Mouse (Mus musculus) MEL (cell line): ENCODE measurements around the gene Mark2. TPM values are rescaled to one million over a fixed set of nuclear protein-coding genes. Genes with fewer than 3 reads are reported as not detected.

ENCODE experiments used
- DNase-seq: peaks from one replicate; pipeline ENCODE4 v3.0.0; 2011; ENCODE audit warnings: low read depth, low spot score
- H3K27ac ChIP-seq: 2 replicates; pipeline ENCODE4 v1.5.1; 2012; ENCODE audit warnings: low read depth, mild to moderate bottlenecking, control low read depth, low read length, moderate library complexity; ENCODE audit not compliant: control insufficient read depth
- H3K27me3 ChIP-seq, 2 experiments: fragments of 150-350 bp in 1 of 2; sonication (generic) in 1 of 2; 2 replicates each; pipeline ENCODE4 v1.6.1; 2012; ENCODE audit warnings: low read length in 2 of 2, mild to moderate bottlenecking in 2 of 2, improper control_type of control experiment in 1 of 2, moderate library complexity in 1 of 2; ENCODE audit not compliant: insufficient read depth in 2 of 2, control insufficient read depth in 1 of 2
- H3K36me3 ChIP-seq, 2 experiments: 2 replicates each; pipeline ENCODE4 v1.6.1; 2012 to 2014; ENCODE audit warnings: low read length in 2 of 2, improper control_type of control experiment in 1 of 2, inconsistent platforms in 1 of 2, mild to moderate bottlenecking in 1 of 2; ENCODE audit not compliant: insufficient read depth in 2 of 2, control insufficient read depth in 1 of 2
- H3K4me1 ChIP-seq, 2 experiments: fragments of 150-350 bp in 1 of 2; sonication (generic) in 1 of 2; 2 replicates each; pipeline ENCODE4 v1.6.1; 2012; ENCODE audit warnings: low read length in 2 of 2, improper control_type of control experiment in 1 of 2, mild to moderate bottlenecking in 1 of 2; ENCODE audit not compliant: insufficient read depth in 2 of 2, control insufficient read depth in 1 of 2
- H3K4me3 ChIP-seq, 2 experiments: fragments of 150-350 bp in 1 of 2; sonication (generic) in 1 of 2; 2 replicates each; pipeline ENCODE4 v1.5.1; 2012; ENCODE audit warnings: low read depth in 2 of 2, low read length in 2 of 2, mild to moderate bottlenecking in 2 of 2, moderate library complexity in 2 of 2, control low read depth in 1 of 2, improper control_type of control experiment in 1 of 2; ENCODE audit not compliant: control insufficient read depth in 1 of 2, insufficient read depth in 1 of 2
- H3K79me2 ChIP-seq: 2 replicates; pipeline ENCODE4 v1.6.1; 2012; ENCODE audit warnings: mild to moderate bottlenecking, low read length, moderate library complexity; ENCODE audit not compliant: control insufficient read depth, poor library complexity, insufficient read depth
- H3K9ac ChIP-seq: 2 replicates; pipeline ENCODE4 v1.6.1; 2012; ENCODE audit warnings: low read depth, mild to moderate bottlenecking, control low read depth, low read length, moderate library complexity; ENCODE audit not compliant: control insufficient read depth, poor library complexity, severe bottlenecking
- H3K9me3 ChIP-seq: fragments of 150-350 bp; sonication (generic); replicated peaks from 2 replicates; pipeline ENCODE4 v1.6.1; 2012; ENCODE audit warnings: mild to moderate bottlenecking, low read length, improper control_type of control experiment, moderate library complexity; ENCODE audit not compliant: insufficient read depth
- CHD1 ChIP-seq: IDR thresholded peaks from 2 replicates; pipeline ENCODE4 v1.6.1; 2012; ENCODE audit warnings: low read depth, mild to moderate bottlenecking, inconsistent platforms, low read length, improper control_type of control experiment
- CHD2 ChIP-seq: IDR thresholded peaks from 2 replicates; pipeline ENCODE4 v1.6.1; 2011; ENCODE audit warnings: low read length, improper control_type of control experiment
- CTCF ChIP-seq, 3 experiments: IDR thresholded peaks in 2 of 3; conservative IDR thresholded peaks in 1 of 3; 2 replicates each; pipeline ENCODE4 v1.5.1; 2011 to 2012; ENCODE audit warnings: low read length in 3 of 3, low read depth in 2 of 3, mild to moderate bottlenecking in 2 of 3, improper control_type of control experiment in 1 of 3, inconsistent platforms in 1 of 3, mixed read lengths in 1 of 3, moderate library complexity in 1 of 3; ENCODE audit not compliant: control insufficient read depth in 1 of 3, insufficient read depth in 1 of 3, poor library complexity in 1 of 3, severe bottlenecking in 1 of 3
- E2F4 ChIP-seq: IDR thresholded peaks from 2 replicates; pipeline ENCODE4 v1.6.1; 2011; ENCODE audit warnings: low read depth, low read length, improper control_type of control experiment, borderline replicate concordance
- ELF1 ChIP-seq: IDR thresholded peaks from 2 replicates; pipeline ENCODE4 v1.6.1; 2014; ENCODE audit warnings: low read depth, mild to moderate bottlenecking, inconsistent platforms, low read length, improper control_type of control experiment, moderate library complexity
- ETS1 ChIP-seq: IDR thresholded peaks from 2 replicates; pipeline ENCODE4 v1.6.1; 2012; ENCODE audit warnings: low read depth, mild to moderate bottlenecking, inconsistent platforms, low read length, improper control_type of control experiment, moderate library complexity
- HCFC1 ChIP-seq: IDR thresholded peaks from 2 replicates; pipeline ENCODE4 v1.6.1; 2012; ENCODE audit warnings: low read depth, mild to moderate bottlenecking, inconsistent platforms, low read length, improper control_type of control experiment, moderate library complexity
- KAT2A ChIP-seq: conservative IDR thresholded peaks from 2 replicates; pipeline ENCODE4 v1.6.1; 2012; ENCODE audit warnings: low read depth, low read length, improper control_type of control experiment, inconsistent platforms
- MAFK ChIP-seq: IDR thresholded peaks from 2 replicates; pipeline ENCODE4 v1.6.1; 2011; ENCODE audit warnings: low read depth, mild to moderate bottlenecking, low read length, improper control_type of control experiment, borderline replicate concordance
- MAX ChIP-seq: IDR thresholded peaks from 2 replicates; pipeline ENCODE4 v1.6.1; 2011; ENCODE audit warnings: low read length, improper control_type of control experiment
- MAZ ChIP-seq: IDR thresholded peaks from 2 replicates; pipeline ENCODE4 v1.6.1; 2012; ENCODE audit warnings: low read depth, mild to moderate bottlenecking, inconsistent platforms, low read length, improper control_type of control experiment
- MXI1 ChIP-seq: IDR thresholded peaks from 2 replicates; pipeline ENCODE4 v1.6.1; 2011; ENCODE audit warnings: mild to moderate bottlenecking, low read depth, low read length, improper control_type of control experiment
- MYB ChIP-seq: IDR thresholded peaks from 2 replicates; pipeline ENCODE4 v1.6.1; 2011; ENCODE audit warnings: mild to moderate bottlenecking, low read depth, low read length, improper control_type of control experiment
- NELFE ChIP-seq: IDR thresholded peaks from 2 replicates; pipeline ENCODE4 v1.6.1; 2011; ENCODE audit warnings: low read depth, low read length, improper control_type of control experiment
- NRF1 ChIP-seq: IDR thresholded peaks from 2 replicates; pipeline ENCODE4 v1.6.1; 2014; ENCODE audit warnings: low read depth, mild to moderate bottlenecking, inconsistent platforms, low read length, improper control_type of control experiment, moderate library complexity; ENCODE audit not compliant: poor library complexity, insufficient read depth, severe bottlenecking
- POLR2A ChIP-seq, 2 experiments: IDR thresholded peaks; 2 replicates each; pipeline ENCODE4 v1.6.1; 2011 to 2012; ENCODE audit warnings: low read length in 2 of 2, mild to moderate bottlenecking in 2 of 2, control low read depth in 1 of 2, improper control_type of control experiment in 1 of 2, low read depth in 1 of 2, moderate library complexity in 1 of 2; ENCODE audit not compliant: control insufficient read depth in 1 of 2, insufficient read depth in 1 of 2, poor library complexity in 1 of 2
- POLR2AphosphoS2 ChIP-seq: IDR thresholded peaks from 2 replicates; pipeline ENCODE4 v1.6.1; 2011; ENCODE audit warnings: low read length, improper control_type of control experiment
- POLR2AphosphoS5 ChIP-seq: IDR thresholded peaks from 2 replicates; pipeline ENCODE4 v1.6.1; 2012; ENCODE audit warnings: low read depth, borderline replicate concordance, mild to moderate bottlenecking, inconsistent platforms, low read length, moderate library complexity, mixed read lengths
- RCOR1 ChIP-seq: IDR thresholded peaks from 2 replicates; pipeline ENCODE4 v1.6.1; 2012; ENCODE audit warnings: low read depth, mild to moderate bottlenecking, inconsistent platforms, low read length, improper control_type of control experiment
- SIN3A ChIP-seq: IDR thresholded peaks from 2 replicates; pipeline ENCODE4 v1.6.1; 2012; ENCODE audit warnings: low read length, improper control_type of control experiment, inconsistent platforms
- TBP ChIP-seq: IDR thresholded peaks from 2 replicates; pipeline ENCODE4 v1.8.0; 2011; ENCODE audit warnings: low read depth, low read length, improper control_type of control experiment
- TCF12 ChIP-seq: IDR thresholded peaks from 2 replicates; pipeline ENCODE4 v1.6.1; 2014; ENCODE audit warnings: low read depth, mild to moderate bottlenecking, inconsistent platforms, low read length, improper control_type of control experiment, moderate library complexity
- UBTF ChIP-seq: IDR thresholded peaks from 2 replicates; pipeline ENCODE4 v1.6.1; 2012; ENCODE audit warnings: low read depth, mild to moderate bottlenecking, inconsistent platforms, low read length, improper control_type of control experiment, moderate library complexity, borderline replicate concordance; ENCODE audit not compliant: insufficient read depth
- ZC3H11A ChIP-seq: IDR thresholded peaks from 2 replicates; pipeline ENCODE4 v1.6.1; 2012; ENCODE audit warnings: low read depth, mild to moderate bottlenecking, inconsistent platforms, low read length, improper control_type of control experiment
- ZMIZ1 ChIP-seq: IDR thresholded peaks from 2 replicates; pipeline ENCODE4 v1.6.1; 2012; ENCODE audit warnings: low read depth, mild to moderate bottlenecking, inconsistent platforms, low read length, improper control_type of control experiment, moderate library complexity
- polyA plus RNA-seq, 2 experiments: library from polyadenylated mRNA; stranded (reverse) in 1 of 2; unstranded in 1 of 2; fragments of >175 nt in 1 of 2; fragments of >200 nt in 1 of 2; gene quantifications; 2 replicates each; pipeline versions ENCODE4 v1.2.1 to v1.2.4; 2012; ENCODE audit warnings: low replicate concordance in 2 of 2, low read depth in 1 of 2; ENCODE audit not compliant: insufficient read length in 2 of 2, insufficient read depth in 1 of 2, missing spikeins in 1 of 2
- total RNA-seq: library from RNA; depleted of rRNA; stranded (reverse); fragments of 300-350 nt; gene quantifications from 2 replicates; pipeline ENCODE4 v1.2.3, GENCODE M21; 2012

Gene Mark2
- total and polyA plus RNA-seq, 3 experiments = 36.1 to 72.4 TPM; not detected in 1

- H3K4me3 ChIP-seq = peak overlapping the region; percentile 80 to 92
- peak overlapping the region; percentile 83 for H3K9ac ChIP-seq
- H3K27ac ChIP-seq = peak overlapping the region; percentile 55
- H3K4me1 ChIP-seq = peaks cover 0 to 29% of the 10 kb centered on the region in 2 experiments; a peak in 3 of 4 replicates
- DNase-seq = peak; percentile 92
- H3K36me3 ChIP-seq = peaks cover 0 to 4% of the 10 kb centered on the region in 2 experiments; a peak in 1 of 4 replicates
- no peaks in the 10 kb centered on the region for H3K27me3 ChIP-seq
- TF ChIP-seq MXI1 = peak; percentile 42; the same call in 1 of the 2 replicates
- peak; percentile 54 for TF ChIP-seq TCF12
- no peak for TF ChIP-seq POLR2AphosphoS5
- peak; percentile 64; the same call in 1 of the 2 replicates for TF ChIP-seq MAZ
- TF ChIP-seq NELFE = peak; percentile 54
- peak; percentile 63 for TF ChIP-seq HCFC1
- no peak for TF ChIP-seq RCOR1
- 0 out of 2 replicates have a peak, but pooled peaks have one; percentile 40 for TF ChIP-seq NRF1
- TF ChIP-seq ZC3H11A = no peak
- TF ChIP-seq UBTF = no peak
- TF ChIP-seq MAX = peak; percentile 48; the same call in 1 of the 2 replicates
- TF ChIP-seq POLR2AphosphoS2 = no peak; the same call in 1 of the 2 replicates
- TF ChIP-seq TBP = no peak
- peak; percentile 24; the same call in 1 of the 2 replicates for TF ChIP-seq SIN3A
- TF ChIP-seq POLR2A (IDR thresholded peaks at IDR 0.05; ENCODE audit: control insufficient read depth in 1 of 2, insufficient read depth in 1 of 2, low read depth in 1 of 2, low read length in 2 of 2, poor library complexity in 1 of 2) = peak; percentile 21 to 58; a peak in 3 of 4 replicates
- TF ChIP-seq MYB = no peak
- no peak; the same call in 1 of the 2 replicates for TF ChIP-seq KAT2A
- TF ChIP-seq E2F4 = no peak
- no peak for TF ChIP-seq ELF1
- 0 out of 6 replicates have a peak, but pooled peaks of 1 of the 3 experiments have one; percentile 2 for TF ChIP-seq CTCF (IDR thresholded peaks at IDR 0.05 in 2 of 3, conservative IDR thresholded peaks at IDR 0.05 in 1 of 3; ENCODE audit: control insufficient read depth in 1 of 3, insufficient read depth in 1 of 3, low read depth in 2 of 3, low read length in 3 of 3, poor library complexity in 1 of 3, severe bottlenecking in 1 of 3)
- TF ChIP-seq ZMIZ1 = peak; percentile 73
- TF ChIP-seq CHD1 = no peak
- peak; percentile 52; the same call in 1 of the 2 replicates for TF ChIP-seq ETS1
- TF ChIP-seq MAFK = no peak
- no peak for TF ChIP-seq CHD2
- peaks cover 5% of the 10 kb centered on the region for H3K79me2 ChIP-seq
- no peaks in the 10 kb centered on the region for H3K9me3 ChIP-seq
These were observed 73.6 kb downstream of the Mark2 start for GRCm38 (mm10) chr19:7267781-7268721.
